Mouse (Mus musculus): ENCODE data around the gene Opa3.

Opa3 gene

GRCm38 (mm10) chr7:19243858-19244257 lies 15.7 kb downstream of the Opa3 start:
- no peak for DNase-seq (ENCODE audit: extremely low read depth, insufficient read length, low spot score)

GRCm38 (mm10) chr7:19245083-19245482 lies 16.9 kb downstream of the Opa3 start:
- DNase-seq (ENCODE audit: extremely low read depth, insufficient read length, low spot score), result no peak

GRCm38 (mm10) chr7:19246855-19247254 lies 18.7 kb downstream of the Opa3 start:
- no peak for DNase-seq (ENCODE audit: extremely low read depth, insufficient read length, low spot score)

- DNase-seq (ENCODE audit: extremely low read depth, insufficient read length, low spot score), result no peak
These were observed 19.4 kb downstream of the Opa3 start for GRCm38 (mm10) chr7:19247511-19247910.

- DNase-seq (ENCODE audit: extremely low read depth, insufficient read length, low spot score), result no peak
These were observed 23.9 kb downstream of the Opa3 start for GRCm38 (mm10) chr7:19252078-19252477.

- DNase-seq (ENCODE audit: extremely low read depth, insufficient read length, low spot score), result no peak
These were observed 25.3 kb downstream of the Opa3 start for GRCm38 (mm10) chr7:19253437-19253836.

GRCm38 (mm10) chr7:19255395-19255794 lies 27.3 kb downstream of the Opa3 start:
- no peak for DNase-seq (ENCODE audit: extremely low read depth, insufficient read length, low spot score)

- no peak for DNase-seq (ENCODE audit: extremely low read depth, insufficient read length, low spot score)
These were observed 28.4 kb downstream of the Opa3 start for GRCm38 (mm10) chr7:19256567-19256966.

- peak; percentile 47 for DNase-seq (ENCODE audit: extremely low read depth, insufficient read length, low spot score)
These were observed 29.4 kb downstream of the Opa3 start for GRCm38 (mm10) chr7:19257390-19258022.

GRCm38 (mm10) chr7:19258336-19258735 lies 30.2 kb downstream of the Opa3 start:
- no peak for DNase-seq (ENCODE audit: extremely low read depth, insufficient read length, low spot score)

GRCm38 (mm10) chr7:19265147-19265546 lies 37.0 kb downstream of the Opa3 start:
- peak; percentile 73 for DNase-seq (ENCODE audit: extremely low read depth, insufficient read length, low spot score)

- peak; percentile 59 for DNase-seq (ENCODE audit: extremely low read depth, insufficient read length, low spot score)
These were observed 38.0 kb downstream of the Opa3 start for GRCm38 (mm10) chr7:19265928-19266822.

- DNase-seq (ENCODE audit: extremely low read depth, insufficient read length, low spot score), result peak; percentile 51
These were observed 38.9 kb downstream of the Opa3 start for GRCm38 (mm10) chr7:19267051-19267450.

GRCm38 (mm10) chr7:19268993-19269681 lies 41.0 kb downstream of the Opa3 start:
- DNase-seq (ENCODE audit: extremely low read depth, insufficient read length, low spot score), result no peak

GRCm38 (mm10) chr7:19269721-19270441 lies 41.7 kb downstream of the Opa3 start:
- peak; percentile 66 for DNase-seq (ENCODE audit: extremely low read depth, insufficient read length, low spot score)

GRCm38 (mm10) chr7:19270509-19271237 lies 42.5 kb downstream of the Opa3 start:
- peak; percentile 27 for DNase-seq (ENCODE audit: extremely low read depth, insufficient read length, low spot score)

GRCm38 (mm10) chr7:19271238-19272172 lies 43.4 kb downstream of the Opa3 start, which contains the start of gene Vasp:
Gene Vasp, minus strand, starts transcription at chr7:19271817.
- DNase-seq (ENCODE audit: extremely low read depth, insufficient read length, low spot score), result peak; percentile 81

- DNase-seq (ENCODE audit: extremely low read depth, insufficient read length, low spot score), result peak; percentile 70
These were observed 44.1 kb downstream of the Opa3 start for GRCm38 (mm10) chr7:19272173-19272764.

All from 3134 (cell line).